Mouse (Mus musculus) megakaryocyte, embryonic 14.5 days (primary cell): ENCODE data around the gene Sh3pxd2b.

Source experiments
- FLI1 ChIP-seq: IDR thresholded peaks from 2 replicates; pipeline ENCODE4 v1.6.1; 2012; ENCODE audit warnings: low read length, inconsistent platforms, mixed read lengths
- GATA1 ChIP-seq: IDR thresholded peaks from 3 replicates; pipeline ENCODE4 v1.6.1; 2012; ENCODE audit warnings: mixed read lengths, low read length, inconsistent platforms, borderline replicate concordance

DNA sequence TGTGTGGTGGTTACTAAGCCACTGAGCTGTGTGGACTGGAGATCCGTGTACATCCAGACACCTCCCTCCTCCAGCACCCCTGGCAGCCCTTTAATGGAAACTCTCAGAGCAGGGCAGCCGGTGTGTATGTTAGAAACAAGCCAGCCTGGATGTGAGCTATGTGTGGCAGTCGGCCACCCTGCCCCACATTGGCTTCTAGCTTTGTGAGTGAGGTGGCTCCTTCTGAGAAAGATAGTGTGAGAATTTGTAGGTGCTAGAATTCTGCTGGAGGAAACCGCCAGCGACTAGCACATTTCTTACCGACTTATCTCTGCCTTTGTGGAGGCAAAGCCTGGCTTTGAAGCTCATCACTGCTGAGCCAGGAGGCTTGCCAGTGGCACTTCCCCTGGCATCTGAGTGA, 5.3 kb downstream of the Sh3pxd2b start:
- TF ChIP-seq GATA1: no peak
- no peak for TF ChIP-seq FLI1
